Mouse (Mus musculus): ENCODE data around the gene Elavl4. TPM values are rescaled to one million over a fixed set of nuclear protein-coding genes. Genes with fewer than 3 reads are reported as not detected.

Gene Elavl4
- total and polyA plus RNA-seq, 3 experiments = 0.09 to 0.13 (median 0.12) TPM

GRCm38 (mm10) chr4:110231799-110232198, 119.9 kb downstream of the Elavl4 start:
- H3K4me1 ChIP-seq (ENCODE audit: control insufficient read depth, insufficient read depth, low read length) = peaks cover 2% of the 10 kb centered on the region; the same call in 1 of the 2 replicates
- H3K79me2 ChIP-seq (replicated peaks; ENCODE audit: control insufficient read depth, insufficient read depth, low read length) = no peaks in the 10 kb centered on the region
- intact Hi-C loops (cut with DNase I) = no loop called here
- 78% methylated on average over 4 of the region's 4 CpGs for WGBS
- no peak overlapping the region for H3K4me3 ChIP-seq
- no peaks in the 10 kb centered on the region for H3K36me3 ChIP-seq (ENCODE audit: control insufficient read depth, insufficient read depth, low read length)
- TF ChIP-seq CTCF (IDR thresholded peaks at IDR 0.05) (no peak), EP300 (IDR thresholded peaks at IDR 0.05; ENCODE audit: insufficient read depth, low read depth, low read length) (no peak), POLR2A (IDR thresholded peaks at IDR 0.05; ENCODE audit: insufficient read depth, low read depth, low read length) (no peak)
- no peak for DNase-seq
- no peaks in the 10 kb centered on the region for H3K27me3 ChIP-seq (ENCODE audit: control insufficient read depth, insufficient read depth, low read length)
- no peak overlapping the region for H3K9ac ChIP-seq (ENCODE audit: low read depth, low read length)
- H3K27ac ChIP-seq = no peak overlapping the region

GRCm38 (mm10) chr4:110229652-110230051, 122.1 kb downstream of the Elavl4 start:
- intact Hi-C loops (cut with DNase I) = no loop called here
- TF ChIP-seq CTCF (IDR thresholded peaks at IDR 0.05) = no peak
- no peak for TF ChIP-seq EP300 (IDR thresholded peaks at IDR 0.05; ENCODE audit: insufficient read depth, low read depth, low read length)
- no peak for TF ChIP-seq POLR2A (IDR thresholded peaks at IDR 0.05; ENCODE audit: insufficient read depth, low read depth, low read length)
- no peak for DNase-seq
- Histone ChIP-seq H3K36me3 (ENCODE audit: control insufficient read depth, insufficient read depth, low read length) (no peaks in the 10 kb centered on the region), H3K4me1 (ENCODE audit: control insufficient read depth, insufficient read depth, low read length) (no peaks in the 10 kb centered on the region; the same call in 1 of the 2 replicates), H3K9ac (ENCODE audit: low read depth, low read length) (no peak overlapping the region), H3K79me2 (replicated peaks; ENCODE audit: control insufficient read depth, insufficient read depth, low read length) (no peaks in the 10 kb centered on the region), H3K27ac (no peak overlapping the region), H3K27me3 (ENCODE audit: control insufficient read depth, insufficient read depth, low read length) (no peaks in the 10 kb centered on the region), H3K4me3 (no peak overlapping the region)
- WGBS = 94% methylated on average over 1 of the region's 1 CpGs

GRCm38 (mm10) chr4:110229238-110229637, 122.5 kb downstream of the Elavl4 start:
- Histone ChIP-seq H3K27me3 (ENCODE audit: control insufficient read depth, insufficient read depth, low read length) (no peaks in the 10 kb centered on the region), H3K27ac (no peak overlapping the region), H3K4me1 (ENCODE audit: control insufficient read depth, insufficient read depth, low read length) (no peaks in the 10 kb centered on the region; the same call in 1 of the 2 replicates), H3K36me3 (ENCODE audit: control insufficient read depth, insufficient read depth, low read length) (no peaks in the 10 kb centered on the region), H3K79me2 (replicated peaks; ENCODE audit: control insufficient read depth, insufficient read depth, low read length) (no peaks in the 10 kb centered on the region), H3K9ac (ENCODE audit: low read depth, low read length) (no peak overlapping the region), H3K4me3 (no peak overlapping the region)
- intact Hi-C loops (cut with DNase I) = no loop called here
- DNase-seq = no peak
- TF ChIP-seq POLR2A (IDR thresholded peaks at IDR 0.05; ENCODE audit: insufficient read depth, low read depth, low read length) (no peak), EP300 (IDR thresholded peaks at IDR 0.05; ENCODE audit: insufficient read depth, low read depth, low read length) (no peak), CTCF (IDR thresholded peaks at IDR 0.05) (no peak)

- Histone ChIP-seq H3K4me3 (no peak overlapping the region), H3K4me1 (ENCODE audit: control insufficient read depth, insufficient read depth, low read length) (no peaks in the 10 kb centered on the region; the same call in 1 of the 2 replicates), H3K27ac (no peak overlapping the region), H3K79me2 (replicated peaks; ENCODE audit: control insufficient read depth, insufficient read depth, low read length) (no peaks in the 10 kb centered on the region), H3K27me3 (ENCODE audit: control insufficient read depth, insufficient read depth, low read length) (no peaks in the 10 kb centered on the region), H3K9ac (ENCODE audit: low read depth, low read length) (no peak overlapping the region), H3K36me3 (ENCODE audit: control insufficient read depth, insufficient read depth, low read length) (no peaks in the 10 kb centered on the region)
- no peak for DNase-seq
- TF ChIP-seq EP300 (IDR thresholded peaks at IDR 0.05; ENCODE audit: insufficient read depth, low read depth, low read length) = no peak
- TF ChIP-seq POLR2A (IDR thresholded peaks at IDR 0.05; ENCODE audit: insufficient read depth, low read depth, low read length) = no peak
- no peak for TF ChIP-seq CTCF (IDR thresholded peaks at IDR 0.05)
- WGBS = 33% methylated on average over 8 of the region's 8 CpGs
- intact Hi-C loops (cut with DNase I) = no loop called here
These were observed 124.1 kb downstream of the Elavl4 start for GRCm38 (mm10) chr4:110227621-110228031.

GRCm38 (mm10) chr4:110225492-110225891, 126.2 kb downstream of the Elavl4 start:
- no peak overlapping the region for H3K27ac ChIP-seq
- DNase-seq = no peak
- no peak overlapping the region for H3K4me3 ChIP-seq
- no peak overlapping the region for H3K9ac ChIP-seq (ENCODE audit: low read depth, low read length)
- H3K4me1 ChIP-seq (ENCODE audit: control insufficient read depth, insufficient read depth, low read length) = no peaks in the 10 kb centered on the region
- H3K36me3 ChIP-seq (ENCODE audit: control insufficient read depth, insufficient read depth, low read length) = no peaks in the 10 kb centered on the region
- H3K27me3 ChIP-seq (ENCODE audit: control insufficient read depth, insufficient read depth, low read length) = no peaks in the 10 kb centered on the region
- 85% methylated on average over 10 of the region's 10 CpGs for WGBS
- H3K79me2 ChIP-seq (replicated peaks; ENCODE audit: control insufficient read depth, insufficient read depth, low read length) = no peaks in the 10 kb centered on the region
- intact Hi-C loops (cut with DNase I) = no loop called here
- TF ChIP-seq POLR2A (IDR thresholded peaks at IDR 0.05; ENCODE audit: insufficient read depth, low read depth, low read length) = no peak
- TF ChIP-seq CTCF (IDR thresholded peaks at IDR 0.05) = no peak
- TF ChIP-seq EP300 (IDR thresholded peaks at IDR 0.05; ENCODE audit: insufficient read depth, low read depth, low read length) = no peak

GRCm38 (mm10) chr4:110218819-110219218, 132.9 kb downstream of the Elavl4 start:
- H3K4me1 ChIP-seq (ENCODE audit: control insufficient read depth, insufficient read depth, low read length) = no peaks in the 10 kb centered on the region
- 76% methylated on average over 5 of the region's 5 CpGs for WGBS
- DNase-seq = no peak
- H3K9ac ChIP-seq (ENCODE audit: low read depth, low read length) = no peak overlapping the region
- no peaks in the 10 kb centered on the region for H3K79me2 ChIP-seq (replicated peaks; ENCODE audit: control insufficient read depth, insufficient read depth, low read length)
- TF ChIP-seq POLR2A (IDR thresholded peaks at IDR 0.05; ENCODE audit: insufficient read depth, low read depth, low read length) (no peak), EP300 (IDR thresholded peaks at IDR 0.05; ENCODE audit: insufficient read depth, low read depth, low read length) (no peak), CTCF (IDR thresholded peaks at IDR 0.05) (no peak)
- H3K27ac ChIP-seq = no peak overlapping the region
- H3K36me3 ChIP-seq (ENCODE audit: control insufficient read depth, insufficient read depth, low read length) = no peaks in the 10 kb centered on the region
- H3K4me3 ChIP-seq = no peak overlapping the region
- no peaks in the 10 kb centered on the region for H3K27me3 ChIP-seq (ENCODE audit: control insufficient read depth, insufficient read depth, low read length)
- intact Hi-C loops (cut with DNase I) = no loop called here
